8 mouse cellular contexts compared by ENCODE assay signal in the genomic region with DNA sequence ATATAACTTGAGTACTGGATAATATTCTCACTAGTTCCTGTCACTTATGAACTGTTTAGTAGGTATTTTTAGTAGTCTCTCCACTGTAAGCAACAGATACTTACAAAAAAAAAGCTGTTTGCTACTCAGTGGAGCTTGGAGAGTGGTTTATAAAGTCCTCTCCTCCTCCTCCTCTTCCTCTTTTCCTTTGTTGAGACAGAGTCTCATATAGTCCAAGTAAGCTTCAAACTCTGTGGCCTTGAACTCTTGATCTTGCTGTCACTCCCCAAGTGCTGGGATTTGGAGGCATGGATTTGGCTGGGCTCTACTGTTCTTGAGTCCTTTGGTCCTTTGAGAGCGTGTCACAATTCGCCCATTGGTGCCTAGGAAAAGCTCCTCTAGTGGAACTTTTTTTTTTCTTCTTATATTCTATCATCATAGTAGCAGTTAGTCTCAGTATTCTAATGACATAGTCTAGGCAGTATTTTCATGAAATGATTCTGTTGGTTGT. TPM values are rescaled to one million over a fixed set of nuclear protein-coding genes. Genes with fewer than 3 reads are reported as not detected.
A peak's percentile ranks its signal among the peaks of the same experiment; 100 is the strongest.
DNase-seq lines count a peak whose midpoint lies in the region; ATAC-seq and TF ChIP-seq lines count a peak whose summit lies in the region.

No protein-coding gene starts in this region.

- no peak overlapping the region for H3K27ac ChIP-seq in lung, embryonic 14.5 days (ENCODE audit: low read depth)
- no peak overlapping the region for H3K27ac ChIP-seq in embryonic facial prominence, embryonic 12.5 days
- H3K27ac ChIP-seq in liver, postnatal 0 days (ENCODE audit: low read depth) = peak overlapping the region; percentile 96

- H3K4me1 ChIP-seq in lung, embryonic 14.5 days (ENCODE audit: insufficient read depth) = peaks cover 4% of the 10 kb centered on the region; the same call in 1 of the 2 replicates
- peaks cover 16% of the 10 kb centered on the region for H3K4me1 ChIP-seq in embryonic facial prominence, embryonic 12.5 days
- H3K4me1 ChIP-seq in liver, postnatal 0 days (ENCODE audit: insufficient read depth) = peaks cover 20% of the 10 kb centered on the region

- DNase-seq in heart, adult 11 months = peak; percentile 60
- no peak for DNase-seq in heart, adult 18-20 months
- no peak for DNase-seq in lung, embryonic 14.5 days
- DNase-seq in lung, adult 18-20 months = no peak
- no peak for DNase-seq in liver, postnatal 0 days
- DNase-seq in layer of hippocampus, adult 18-20 months (ENCODE audit: low spot score in 2 of 2) = no peak
- no peak for DNase-seq in cerebellum, postnatal 4 days (ENCODE audit: low spot score in 2 of 2)

- no peak overlapping the region for H3K9ac ChIP-seq in lung, embryonic 14.5 days
- H3K9ac ChIP-seq in embryonic facial prominence, embryonic 12.5 days = no peak overlapping the region
- H3K9ac ChIP-seq in liver, postnatal 0 days (replicated peaks) = no peak overlapping the region; the same call in 1 of the 2 replicates

- no peaks in the 10 kb centered on the region for H3K27me3 ChIP-seq in lung, embryonic 14.5 days (ENCODE audit: insufficient read depth, low read length)
- no peaks in the 10 kb centered on the region for H3K27me3 ChIP-seq in embryonic facial prominence, embryonic 12.5 days
- H3K27me3 ChIP-seq in liver, postnatal 0 days (ENCODE audit: insufficient read depth, low read length) = no peaks in the 10 kb centered on the region

- no peak for ATAC-seq in lung, embryonic 14.5 days (ENCODE audit: insufficient read depth)
- no peak for ATAC-seq in embryonic facial prominence, embryonic 12.5 days (ENCODE audit: insufficient number of reproducible peaks, insufficient read depth, low FRiP score, low TSS enrichment)
- ATAC-seq in liver, postnatal 0 days = no peak

- peaks cover 22% of the 10 kb centered on the region for H3K36me3 ChIP-seq in lung, embryonic 14.5 days (ENCODE audit: insufficient read depth)
- peaks cover 12% of the 10 kb centered on the region for H3K36me3 ChIP-seq in embryonic facial prominence, embryonic 12.5 days
- H3K36me3 ChIP-seq in liver, postnatal 0 days (replicated peaks; ENCODE audit: insufficient read depth, low read length) = peaks cover 17% of the 10 kb centered on the region

- H3K9me3 ChIP-seq in lung, embryonic 14.5 days (ENCODE audit: low read depth, low read length) = no peaks in the 10 kb centered on the region
- H3K9me3 ChIP-seq in embryonic facial prominence, embryonic 12.5 days = no peaks in the 10 kb centered on the region
- no peaks in the 10 kb centered on the region for H3K9me3 ChIP-seq in liver, postnatal 0 days (ENCODE audit: low read length)

- no peak for TF ChIP-seq CTCF in lung, embryonic 14.5 days (IDR thresholded peaks at IDR 0.05; ENCODE audit: low read depth)
- TF ChIP-seq CTCF in liver, postnatal 0 days (IDR thresholded peaks at IDR 0.05; ENCODE audit: low read depth) = no peak

- peak overlapping the region; percentile 64 for H3K4me2 ChIP-seq in lung, embryonic 14.5 days
- peak overlapping the region; percentile 57; the same call in 1 of the 2 replicates for H3K4me2 ChIP-seq in embryonic facial prominence, embryonic 12.5 days (replicated peaks)
- H3K4me2 ChIP-seq in liver, postnatal 0 days (ENCODE audit: low read depth, low read length) = peak overlapping the region; percentile 87

- TF ChIP-seq EP300 in liver, postnatal 0 days (IDR thresholded peaks at IDR 0.05; ENCODE audit: low read depth) = no peak

- H3K4me3 ChIP-seq in lung, embryonic 14.5 days (ENCODE audit: low read depth, low read length) = peak overlapping the region; percentile 89
- H3K4me3 ChIP-seq in embryonic facial prominence, embryonic 12.5 days = no peak overlapping the region
- peak overlapping the region; percentile 85 for H3K4me3 ChIP-seq in liver, postnatal 0 days (ENCODE audit: low read depth, low read length)

- WGBS in lung, embryonic 14.5 days = 90% methylated on average over 2 of the region's 2 CpGs
- 88% methylated on average over 2 of the region's 2 CpGs for WGBS in embryonic facial prominence, embryonic 12.5 days
- 90% methylated on average over 2 of the region's 2 CpGs for WGBS in liver, postnatal 0 days (ENCODE audit: insufficient replicate concordance)

RNA-seq across cellular contexts. Expression of gene Srr, which starts 1.5 kb away (rescaled TPM):
- total RNA-seq in heart, adult 18-20 months (2021) = 10 to 100 TPM; 25.5 to 26.8 TPM
- 22.6 and 23.6 TPM in 2 replicates for polyA plus RNA-seq in lung, embryonic 14.5 days (2014; fragmentation: Nextera tagmentation; extraction: Ambion mirVana)
- 29.9 and 30.0 TPM in 2 replicates for polyA plus RNA-seq in embryonic facial prominence, embryonic 12.5 days (2016; fragmentation: Nextera tagmentation; extraction: Ambion mirVana)
- polyA plus RNA-seq in liver, postnatal 0 days (2015; fragmentation: Nextera tagmentation; extraction: Ambion mirVana) = 4.4 and 5.2 TPM in 2 replicates
- 10 to 100 TPM; 87.5 to 94.8 TPM for total RNA-seq in layer of hippocampus, adult 18-20 months (2021)

RNA-seq across cellular contexts. Expression of gene Smg6, which starts 1.7 kb away (rescaled TPM):
- 10 to 100 TPM; 17.1 to 20.5 TPM for total RNA-seq in heart, adult 18-20 months (2021)
- 16.4 TPM in 2 replicates for polyA plus RNA-seq in lung, embryonic 14.5 days (2014; fragmentation: Nextera tagmentation; extraction: Ambion mirVana)
- 23.3 and 24.1 TPM in 2 replicates for polyA plus RNA-seq in embryonic facial prominence, embryonic 12.5 days (2016; fragmentation: Nextera tagmentation; extraction: Ambion mirVana)
- polyA plus RNA-seq in liver, postnatal 0 days (2015; fragmentation: Nextera tagmentation; extraction: Ambion mirVana) = 4.7 TPM in 2 replicates
- 10 to 100 TPM; 35.0 to 36.0 TPM for total RNA-seq in layer of hippocampus, adult 18-20 months (2021)

RNA-seq across cellular contexts. Expression of gene Tsr1, which starts 29.4 kb away (rescaled TPM):
- 10 to 100 TPM; 18.4 to 20.4 TPM for total RNA-seq in heart, adult 18-20 months (2021)
- polyA plus RNA-seq in lung, embryonic 14.5 days (2014; fragmentation: Nextera tagmentation; extraction: Ambion mirVana) = 55.1 and 57.5 TPM in 2 replicates
- 39.2 and 44.5 TPM in 2 replicates for polyA plus RNA-seq in embryonic facial prominence, embryonic 12.5 days (2016; fragmentation: Nextera tagmentation; extraction: Ambion mirVana)
- polyA plus RNA-seq in liver, postnatal 0 days (2015; fragmentation: Nextera tagmentation; extraction: Ambion mirVana) = 13.4 and 14.7 TPM in 2 replicates
- total RNA-seq in layer of hippocampus, adult 18-20 months (2021) = 10 to 100 TPM; 30.3 to 33.4 TPM

RNA-seq across cellular contexts. Expression of gene Sgsm2, which starts 30.4 kb away (rescaled TPM):
- 1 to 10 TPM; 5.3 to 5.7 TPM for total RNA-seq in heart, adult 18-20 months (2021)
- 4.8 and 5.4 TPM in 2 replicates for polyA plus RNA-seq in lung, embryonic 14.5 days (2014; fragmentation: Nextera tagmentation; extraction: Ambion mirVana)
- 7.5 and 7.9 TPM in 2 replicates for polyA plus RNA-seq in embryonic facial prominence, embryonic 12.5 days (2016; fragmentation: Nextera tagmentation; extraction: Ambion mirVana)
- 0.79 and 0.87 TPM in 2 replicates for polyA plus RNA-seq in liver, postnatal 0 days (2015; fragmentation: Nextera tagmentation; extraction: Ambion mirVana)
- total RNA-seq in layer of hippocampus, adult 18-20 months (2021) = 10 to 100 TPM; 93.3 to 97.4 TPM
